Mouse (Mus musculus) ES-Bruce4 (cell line): ENCODE results near the gene Gcn1l1. TPM values are rescaled to one million over a fixed set of nuclear protein-coding genes. Genes with fewer than 3 reads are reported as not detected.

Experiments used
- H3K27ac ChIP-seq: 2 replicates; pipeline ENCODE4 v1.5.1; 2012; ENCODE audit warnings: low read length, inconsistent platforms; ENCODE audit not compliant: insufficient read depth
- H3K27me3 ChIP-seq: 2 replicates; pipeline ENCODE4 v1.6.1; 2012; ENCODE audit warnings: mild to moderate bottlenecking, low read length, inconsistent platforms; ENCODE audit not compliant: control insufficient read depth, poor library complexity, insufficient read depth, severe bottlenecking
- H3K36me3 ChIP-seq: 2 replicates; pipeline ENCODE4 v1.6.1; 2012; ENCODE audit warnings: inconsistent platforms, mild to moderate bottlenecking, low read length, moderate library complexity; ENCODE audit not compliant: control insufficient read depth, poor library complexity, insufficient read depth, severe bottlenecking
- H3K4me1 ChIP-seq: one replicate; pipeline ENCODE4 v1.8.1; 2011; ENCODE audit warnings: low read length; ENCODE audit not compliant: control insufficient read depth, insufficient read depth
- H3K4me3 ChIP-seq: 2 replicates; pipeline ENCODE4 v1.5.1; 2011; ENCODE audit warnings: low read depth, mild to moderate bottlenecking, low read length
- H3K9ac ChIP-seq: 2 replicates; pipeline ENCODE4 v1.6.1; 2012; ENCODE audit warnings: low read depth, mild to moderate bottlenecking, inconsistent platforms; ENCODE audit not compliant: poor library complexity, severe bottlenecking
- H3K9me3 ChIP-seq: replicated peaks from 2 replicates; pipeline ENCODE4 v1.6.1; 2012; ENCODE audit warnings: mild to moderate bottlenecking, low read length, inconsistent platforms; ENCODE audit not compliant: control insufficient read depth, poor library complexity, insufficient read depth, severe bottlenecking
- CTCF ChIP-seq: IDR thresholded peaks from one replicate; pipeline ENCODE4 v1.8.1; 2011; ENCODE audit warnings: low read depth, low read length
- EP300 ChIP-seq: IDR thresholded peaks from 2 replicates; pipeline ENCODE4 v1.6.1; 2011; ENCODE audit warnings: low read depth, low read length; ENCODE audit not compliant: insufficient read depth
- POLR2A ChIP-seq: IDR thresholded peaks from one replicate; pipeline ENCODE4 v1.8.1; 2011; ENCODE audit warnings: low read length; ENCODE audit not compliant: insufficient read depth
- polyA plus RNA-seq: library from polyadenylated mRNA; stranded (reverse); fragments of >200 nt; gene quantifications from 2 replicates; pipeline ENCODE4 v1.2.4, GENCODE M21; 2011; ENCODE audit warnings: low read depth; ENCODE audit not compliant: missing spikeins, insufficient read depth, insufficient read length

Gcn1l1 gene
- polyA plus RNA-seq, 1 experiment = 62.0 TPM

GRCm38 (mm10) chr5:115656677-115657076 lies 91.6 kb downstream of the Gcn1l1 start:
- no peaks in the 10 kb centered on the region for H3K4me1 ChIP-seq
- H3K9ac ChIP-seq = no peak overlapping the region
- H3K27ac ChIP-seq = no peak overlapping the region
- no peaks in the 10 kb centered on the region for H3K36me3 ChIP-seq
- no peak for TF ChIP-seq CTCF
- no peak for TF ChIP-seq EP300
- TF ChIP-seq POLR2A = no peak
- H3K27me3 ChIP-seq = no peaks in the 10 kb centered on the region
- no peak overlapping the region for H3K4me3 ChIP-seq
- no peaks in the 10 kb centered on the region for H3K9me3 ChIP-seq

GRCm38 (mm10) chr5:115657234-115657633 lies 92.2 kb downstream of the Gcn1l1 start:
- Histone ChIP-seq H3K27me3 (no peaks in the 10 kb centered on the region), H3K4me3 (no peak overlapping the region), H3K9ac (no peak overlapping the region), H3K36me3 (no peaks in the 10 kb centered on the region), H3K4me1 (no peaks in the 10 kb centered on the region), H3K9me3 (no peaks in the 10 kb centered on the region), H3K27ac (no peak overlapping the region)
- TF ChIP-seq POLR2A = no peak
- TF ChIP-seq EP300 = no peak
- TF ChIP-seq CTCF = no peak

GRCm38 (mm10) chr5:115658352-115658751 lies 93.3 kb downstream of the Gcn1l1 start:
- Histone ChIP-seq H3K27ac (no peak overlapping the region), H3K36me3 (no peaks in the 10 kb centered on the region), H3K9ac (no peak overlapping the region), H3K4me3 (no peak overlapping the region), H3K4me1 (no peaks in the 10 kb centered on the region), H3K27me3 (no peaks in the 10 kb centered on the region), H3K9me3 (no peaks in the 10 kb centered on the region)
- no peak for TF ChIP-seq POLR2A
- no peak for TF ChIP-seq CTCF
- no peak for TF ChIP-seq EP300

DNA sequence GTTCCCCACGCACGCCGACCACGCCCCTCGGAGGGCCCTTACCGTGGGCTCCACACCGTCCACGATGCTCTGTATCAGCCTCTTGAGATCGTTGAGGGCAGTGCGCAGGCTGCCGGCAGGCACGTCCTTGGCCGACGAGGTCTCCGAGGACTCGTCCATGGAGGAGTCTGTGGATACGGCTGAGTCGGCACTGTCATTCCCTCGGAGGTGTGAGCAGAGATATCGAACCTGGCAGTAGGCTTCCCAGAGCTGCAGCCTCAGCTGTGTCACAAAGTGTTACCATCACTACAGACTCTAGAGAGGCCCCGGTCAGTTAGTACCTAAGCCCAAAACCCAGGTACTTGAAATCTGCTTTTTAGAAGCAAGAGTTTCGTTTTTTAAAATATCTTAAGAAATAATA lies 97.6 kb downstream of the Gcn1l1 start:
- no peaks in the 10 kb centered on the region for H3K9me3 ChIP-seq
- H3K4me1 ChIP-seq = no peaks in the 10 kb centered on the region
- H3K4me3 ChIP-seq = no peak overlapping the region
- no peaks in the 10 kb centered on the region for H3K27me3 ChIP-seq
- TF ChIP-seq CTCF = no peak
- TF ChIP-seq POLR2A = no peak
- TF ChIP-seq EP300 = no peak
- no peak overlapping the region for H3K9ac ChIP-seq
- H3K27ac ChIP-seq = no peak overlapping the region
- no peaks in the 10 kb centered on the region for H3K36me3 ChIP-seq

DNA sequence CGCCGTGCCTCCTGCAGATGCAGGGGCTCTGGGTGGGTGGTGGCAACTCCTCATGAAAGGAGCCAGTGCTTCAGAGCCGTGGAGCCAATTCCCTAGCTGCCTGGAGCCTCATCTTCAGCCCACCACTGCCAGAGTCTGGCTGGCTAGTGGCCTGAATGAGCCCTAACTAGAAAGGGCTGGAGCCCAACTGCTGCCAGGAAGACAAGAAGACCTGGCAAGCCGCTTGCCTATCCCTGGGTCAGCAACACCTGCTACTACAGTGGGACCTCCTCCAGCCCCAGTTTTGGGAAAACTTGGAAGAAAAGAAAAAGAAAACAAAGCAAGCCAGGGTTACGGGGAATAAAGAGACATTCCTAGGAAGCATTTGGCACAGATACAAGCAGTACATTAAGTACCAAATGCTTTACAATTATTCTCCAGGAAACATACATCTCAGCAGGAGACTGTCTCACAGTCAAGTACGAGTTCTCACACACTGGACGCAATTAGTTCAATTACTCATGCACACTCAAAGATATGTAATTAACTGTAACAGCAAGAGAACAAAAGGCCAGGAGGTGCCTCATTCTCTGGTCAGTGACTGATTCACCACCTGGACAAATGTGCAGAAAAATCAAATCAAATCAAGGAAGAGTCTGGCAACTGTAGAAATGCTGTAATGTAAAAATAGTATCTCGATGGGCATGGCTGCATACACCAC lies 101.5 kb downstream of the Gcn1l1 start:
- Histone ChIP-seq H3K27ac (no peak overlapping the region), H3K36me3 (no peaks in the 10 kb centered on the region), H3K4me1 (no peaks in the 10 kb centered on the region), H3K4me3 (no peak overlapping the region), H3K9me3 (no peaks in the 10 kb centered on the region), H3K27me3 (no peaks in the 10 kb centered on the region), H3K9ac (no peak overlapping the region)
- TF ChIP-seq POLR2A (no peak), EP300 (no peak)

DNA sequence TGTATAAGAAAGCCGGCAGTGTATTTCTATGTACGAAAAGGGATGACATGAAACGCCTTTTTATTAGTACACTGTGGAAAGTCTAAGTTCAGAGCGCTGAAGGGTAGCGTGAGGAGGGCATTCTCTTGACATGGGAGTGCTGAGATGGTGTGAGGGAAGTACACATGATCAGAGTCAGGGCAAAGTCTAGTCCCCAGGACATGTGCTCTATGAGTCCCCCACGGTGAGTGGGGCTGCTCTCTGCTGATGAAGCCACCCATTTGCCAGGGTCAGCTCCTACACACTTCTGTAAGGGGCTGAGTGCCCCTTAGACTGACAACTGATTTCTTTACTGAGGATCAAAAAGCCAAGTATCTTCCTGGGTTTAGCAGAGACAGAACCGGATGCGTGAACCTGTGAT lies 102.2 kb downstream of the Gcn1l1 start:
- Histone ChIP-seq H3K36me3 (no peaks in the 10 kb centered on the region), H3K27ac (no peak overlapping the region), H3K9ac (no peak overlapping the region), H3K4me3 (no peak overlapping the region), H3K9me3 (no peaks in the 10 kb centered on the region), H3K27me3 (no peaks in the 10 kb centered on the region), H3K4me1 (no peaks in the 10 kb centered on the region)
- TF ChIP-seq CTCF (no peak), EP300 (no peak), POLR2A (no peak)
